22 mouse cellular contexts compared by ENCODE assay signal in the genomic region with DNA sequence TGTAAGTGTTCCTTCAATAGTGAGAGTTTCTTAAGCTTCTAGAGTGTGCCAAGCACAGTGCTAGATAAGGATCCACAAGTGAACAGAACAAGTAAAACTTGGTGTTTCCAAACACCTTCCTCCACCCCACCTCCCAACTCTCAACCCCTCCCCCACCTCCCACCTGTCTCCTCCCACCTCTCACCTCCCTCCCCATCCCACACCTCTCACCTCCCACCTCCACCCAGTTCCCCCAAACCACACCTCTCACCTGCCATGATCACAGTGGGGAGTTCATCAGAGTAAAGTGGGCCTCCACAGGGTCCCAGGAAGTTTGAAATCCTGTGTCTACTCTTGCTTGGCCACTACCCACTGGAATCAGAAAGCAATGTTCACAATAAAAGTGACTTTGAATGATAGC. TPM values are rescaled to one million over a fixed set of nuclear protein-coding genes. Genes with fewer than 3 reads are reported as not detected.
"Had no signal": no experiment of that assay in that cellular context is flagged by ENCODE, and none has a peak within 500 bp of the region (broad histone marks: within the 10 kb centered on the region; RNA-seq: fewer than 3 reads in every experiment).

No protein-coding gene starts in this region.

- H3K9ac ChIP-seq: heart, embryonic 13.5 days; heart, embryonic 15.5 days; hindbrain, embryonic 12.5 days; hindbrain, embryonic 14.5 days; intestine, embryonic 15.5 days; limb, embryonic 12.5 days; liver, embryonic 12.5 days had no signal

- H3K27ac ChIP-seq: gastrocnemius, adult 2 months; heart, embryonic 10.5 days; heart, embryonic 13.5 days; heart, embryonic 15.5 days; hindbrain, embryonic 10.5 days; hindbrain, embryonic 12.5 days; hindbrain, embryonic 14.5 days; intestine, embryonic 15.5 days; layer of hippocampus, adult 2 months; left cerebral cortex, adult 2 months; limb, embryonic 10.5 days; limb, embryonic 12.5 days; liver, embryonic 12.5 days had no signal

- DNase-seq: gastrocnemius, adult 2 months; gastrocnemius, postnatal 10 days; gastrocnemius, postnatal 25 days; heart, postnatal 10 days; heart, postnatal 4 days; kidney, adult 18-20 months had no signal

- H3K4me2 ChIP-seq: heart, embryonic 13.5 days; heart, embryonic 15.5 days; hindbrain, embryonic 12.5 days; hindbrain, embryonic 14.5 days; intestine, embryonic 15.5 days; limb, embryonic 12.5 days; liver, embryonic 12.5 days had no signal

- ATAC-seq: hindbrain, embryonic 16.5 days; inflammation-experienced regulatory T-cells, adult 6 months; intestine, embryonic 15.5 days; intestine, postnatal 0 days; liver, embryonic 12.5 days had no signal

- H3K27me3 ChIP-seq: intestine, embryonic 15.5 days had no signal

- H3K36me3 ChIP-seq: heart, embryonic 10.5 days; heart, embryonic 13.5 days; heart, embryonic 15.5 days; hindbrain, embryonic 10.5 days; hindbrain, embryonic 12.5 days; intestine, embryonic 15.5 days; limb, embryonic 10.5 days; limb, embryonic 12.5 days; liver, embryonic 12.5 days had no signal

- H3K4me3 ChIP-seq: gastrocnemius, adult 2 months; heart, embryonic 10.5 days; heart, embryonic 13.5 days; heart, embryonic 15.5 days; hindbrain, embryonic 10.5 days; hindbrain, embryonic 12.5 days; intestine, embryonic 15.5 days; layer of hippocampus, adult 2 months; left cerebral cortex, adult 2 months; limb, embryonic 10.5 days; limb, embryonic 12.5 days; liver, embryonic 12.5 days had no signal

- H3K9me3 ChIP-seq: heart, embryonic 10.5 days; heart, embryonic 13.5 days; heart, embryonic 15.5 days; hindbrain, embryonic 10.5 days; hindbrain, embryonic 12.5 days; intestine, embryonic 15.5 days; limb, embryonic 10.5 days; limb, embryonic 12.5 days; liver, embryonic 12.5 days had no signal

RNA-seq across cellular contexts. Expression of gene Rsph1, which starts 13.1 kb away (rescaled TPM):
- total RNA-seq: liver, adult 2 months had no signal
- polyA plus RNA-seq: liver, adult 2 months had no signal
